Mouse (Mus musculus): ENCODE data around the gene Gm20517. TPM values are rescaled to one million over a fixed set of nuclear protein-coding genes. Genes with fewer than 3 reads are reported as not detected.

Gene Gm20517
- 1 to 10 TPM; 6.1 to 6.6 TPM for total RNA-seq (2021)
- long read RNA-seq, experiment 1, partial matches to known transcripts: 1 of 2 reads
- long read RNA-seq, experiment 1, other reads (novel, unspliced or antisense): 0 of 2 reads
- long read RNA-seq, experiment 2, partial matches to known transcripts: 0 of 2 reads
- long read RNA-seq, experiment 2, other reads (novel, unspliced or antisense): 0 of 2 reads

- peak; percentile 95 to 98 for DNase-seq (ENCODE audit: low spot score in 2 of 2)
Observed at GRCm38 (mm10) chr17:47610849-47611660, at the start of gene Gm20517, which contains the start of the genes Bysl and Med20. Gene Gm20517, plus strand, starts transcription at chr17:47611589. Gene Bysl, minus strand, starts transcription at chr17:47611492. Gene Med20, plus strand, starts transcription at chr17:47611582.

DNA sequence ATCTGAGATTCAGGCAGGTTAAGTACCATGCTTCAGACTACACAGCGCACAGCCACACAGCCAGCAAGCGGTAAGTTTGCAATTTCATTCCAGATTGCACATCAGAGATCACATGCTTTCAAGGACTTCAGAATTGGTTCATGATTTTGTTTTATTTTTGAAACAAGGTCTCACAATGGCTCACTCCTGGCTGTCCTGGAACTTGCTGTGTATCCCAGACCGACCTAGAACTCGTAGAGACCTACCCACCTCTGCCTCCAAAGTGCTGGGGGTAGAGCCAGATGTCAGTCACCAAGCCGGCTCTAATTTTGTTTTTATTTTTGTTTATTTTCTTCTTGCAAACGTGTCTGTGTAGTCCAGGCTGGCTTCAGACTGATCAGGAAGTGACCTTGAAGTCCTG, 48.5 kb upstream of the Gm20517 start:
- DNase-seq (ENCODE audit: low spot score in 2 of 2): no peak

GRCm38 (mm10) chr17:47564612-47565011, 46.8 kb upstream of the Gm20517 start:
- no peak for DNase-seq (ENCODE audit: low spot score in 2 of 2)

DNA sequence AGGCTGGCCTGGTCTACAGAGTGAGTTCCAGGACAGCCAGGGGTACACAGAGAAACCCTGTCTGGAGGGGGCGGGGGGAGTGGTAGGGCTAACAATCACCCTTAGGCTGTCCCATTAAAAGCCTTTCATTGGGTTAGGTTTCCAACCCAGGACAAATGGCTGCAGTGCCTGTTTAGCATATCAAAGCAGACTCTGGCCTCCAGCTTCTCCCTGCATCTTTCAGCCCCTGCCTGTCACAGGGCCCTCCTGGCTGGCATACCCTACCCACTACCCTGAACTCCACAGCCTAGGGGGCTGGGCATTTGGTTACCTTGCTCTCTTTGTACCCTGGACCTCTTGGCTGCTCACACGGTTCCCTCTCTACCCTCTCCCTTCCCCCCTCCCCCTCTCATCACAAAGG, 45.3 kb upstream of the Gm20517 start:
- DNase-seq (ENCODE audit: low spot score in 2 of 2): no peak

DNA sequence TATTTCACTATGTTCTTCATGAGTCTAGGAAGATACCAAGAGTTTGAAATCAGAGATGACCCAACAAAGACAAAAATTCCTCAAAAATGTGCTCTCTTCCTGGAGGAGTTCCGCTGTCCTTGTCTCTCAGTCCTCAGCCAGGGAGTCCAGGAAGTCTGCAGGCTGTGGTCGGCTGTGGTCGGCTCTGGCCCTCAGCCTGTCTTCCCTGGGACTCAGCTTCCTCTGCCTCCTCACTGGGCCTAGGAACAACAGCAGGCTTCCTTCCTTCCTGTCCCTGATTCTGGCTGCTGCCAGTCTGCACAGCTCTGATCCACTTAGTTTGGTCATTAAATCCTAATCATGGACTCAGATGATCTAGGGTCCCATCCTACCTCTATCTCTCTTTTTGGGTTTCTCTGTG, 44.1 kb upstream of the Gm20517 start:
- DNase-seq (ENCODE audit: low spot score in 2 of 2): no peak

DNA sequence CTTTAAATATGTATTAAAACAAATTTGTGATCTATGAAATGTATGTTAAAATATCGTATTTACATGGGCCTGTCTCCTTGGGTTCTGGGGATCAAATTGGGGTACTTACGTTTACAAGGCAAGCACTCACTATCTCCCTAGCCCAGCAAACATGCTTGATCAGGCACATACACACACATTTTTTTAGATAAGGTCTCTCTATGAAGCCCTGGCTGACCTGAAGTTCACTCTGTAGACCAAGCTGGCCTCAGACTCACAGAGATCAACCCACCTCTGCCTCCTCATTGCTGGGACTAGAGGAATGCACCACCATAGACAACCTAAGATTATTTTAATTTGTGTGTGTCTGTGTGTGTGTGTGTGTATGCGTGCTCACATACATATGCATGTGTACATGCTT, 43.0 kb upstream of the Gm20517 start:
- no peak for DNase-seq (ENCODE audit: low spot score in 2 of 2)

GRCm38 (mm10) chr17:47568951-47569527, 42.4 kb upstream of the Gm20517 start:
- DNase-seq (ENCODE audit: low spot score in 2 of 2): no peak

GRCm38 (mm10) chr17:47571621-47572020, 39.8 kb upstream of the Gm20517 start:
- DNase-seq (ENCODE audit: low spot score in 2 of 2): no peak

DNA sequence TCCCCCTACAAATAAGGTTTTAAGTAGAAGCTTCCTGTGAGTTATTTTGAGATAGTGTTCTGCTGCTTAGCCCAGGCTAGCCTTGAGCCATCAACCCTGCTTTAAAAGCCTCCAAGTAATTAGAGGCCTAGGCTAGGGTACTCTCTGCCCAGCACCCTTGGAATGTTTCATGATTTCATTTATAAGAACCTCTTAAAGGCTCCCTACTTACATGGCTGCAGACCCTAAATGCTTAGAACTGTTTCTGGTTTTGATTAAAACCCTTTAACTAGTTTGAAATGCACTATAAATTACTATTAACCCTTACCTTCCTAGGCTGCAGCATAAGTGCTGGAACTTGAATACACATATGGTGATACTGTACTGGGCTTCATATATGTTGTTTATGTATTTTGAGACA, 39.0 kb upstream of the Gm20517 start:
- DNase-seq (ENCODE audit: low spot score in 2 of 2): no peak

GRCm38 (mm10) chr17:47574028-47574427, 37.4 kb upstream of the Gm20517 start:
- DNase-seq (ENCODE audit: low spot score in 2 of 2): no peak

- no peak for DNase-seq (ENCODE audit: low spot score in 2 of 2)
Observed at GRCm38 (mm10) chr17:47574830-47575229, 36.6 kb upstream of the Gm20517 start.

GRCm38 (mm10) chr17:47578655-47579054, 32.7 kb upstream of the Gm20517 start:
- no peak for DNase-seq (ENCODE audit: low spot score in 2 of 2)

DNA sequence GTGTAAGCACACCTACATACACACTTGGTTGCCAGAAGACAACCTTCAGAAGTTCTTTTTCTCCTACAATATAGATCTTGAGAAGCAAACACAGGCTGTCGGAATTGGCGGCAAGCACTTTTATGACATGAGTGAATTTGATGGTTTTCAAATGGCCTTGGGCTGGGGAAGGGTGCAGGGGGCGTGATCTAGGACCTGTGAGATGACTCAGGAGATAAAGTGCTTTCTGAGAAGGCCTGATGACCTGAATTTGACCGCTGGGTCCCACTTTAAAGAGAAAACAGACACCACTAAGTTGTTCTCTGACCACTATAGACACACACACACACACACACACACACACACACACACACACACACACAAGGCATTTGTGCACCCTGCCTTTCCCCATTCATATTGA, 30.4 kb upstream of the Gm20517 start:
- no peak for DNase-seq (ENCODE audit: low spot score in 2 of 2)

GRCm38 (mm10) chr17:47588517-47588916, 22.9 kb upstream of the Gm20517 start:
- DNase-seq (ENCODE audit: low spot score in 2 of 2): no peak

GRCm38 (mm10) chr17:47591073-47591472, 20.3 kb upstream of the Gm20517 start:
- DNase-seq (ENCODE audit: low spot score in 2 of 2): no peak

- peak; percentile 82 to 91 for DNase-seq (ENCODE audit: low spot score in 2 of 2)
Observed at GRCm38 (mm10) chr17:47593215-47593853, 18.1 kb upstream of the Gm20517 start.

DNA sequence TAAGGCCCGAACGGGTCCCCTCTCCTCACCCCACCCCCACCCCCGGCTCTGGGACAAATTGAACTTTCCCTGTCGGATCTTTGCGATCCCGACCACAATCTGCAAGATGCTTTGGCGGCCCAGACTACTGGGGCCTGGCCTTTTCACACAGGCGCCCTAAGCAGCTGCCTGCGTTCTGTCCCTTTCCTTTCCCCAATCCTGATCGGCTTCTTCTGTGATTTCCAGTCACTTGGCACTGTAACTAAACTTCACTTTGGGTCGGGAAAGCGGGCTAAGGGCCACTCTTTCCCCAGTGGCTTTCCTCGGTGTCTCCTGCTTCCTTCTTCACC, 17.6 kb upstream of the Gm20517 start:
- no peak for DNase-seq (ENCODE audit: low spot score in 2 of 2)

GRCm38 (mm10) chr17:47594183-47594968, 17.0 kb upstream of the Gm20517 start:
- DNase-seq (ENCODE audit: low spot score in 2 of 2): no peak

DNA sequence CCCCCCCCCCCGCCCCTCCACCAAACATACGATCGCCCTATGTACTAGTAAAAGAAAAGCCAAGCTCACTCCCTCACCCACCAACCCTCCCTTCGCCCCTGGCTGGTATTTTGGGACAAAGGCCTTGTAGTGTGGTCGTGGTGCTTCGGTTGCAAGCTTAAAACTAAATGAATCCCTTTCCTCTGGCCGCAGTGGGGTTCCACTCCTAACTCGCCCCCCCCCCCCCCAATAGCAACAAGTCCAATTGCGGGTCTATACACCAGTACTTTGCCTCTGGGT, 16.5 kb upstream of the Gm20517 start:
- DNase-seq (ENCODE audit: low spot score in 2 of 2): no peak

GRCm38 (mm10) chr17:47595248-47596161, 15.9 kb upstream of the Gm20517 start:
- DNase-seq (ENCODE audit: low spot score in 2 of 2): no peak
